Mouse (Mus musculus) thymus, postnatal 4 days (tissue): ENCODE data around the gene Macrod1.

Source experiments
- DNase-seq: peaks from one replicate; pipeline ENCODE4 v3.0.0; 2021

Gene Macrod1

GRCm38 (mm10) chr19:7172051-7172866 lies 115.6 kb downstream of the Macrod1 start:
- no peak for DNase-seq

GRCm38 (mm10) chr19:7176041-7176696 lies 119.6 kb downstream of the Macrod1 start:
- DNase-seq: no peak

GRCm38 (mm10) chr19:7177804-7178511 lies 121.3 kb downstream of the Macrod1 start:
- DNase-seq: no peak

- DNase-seq: peak; percentile 38
These were observed 122.3 kb downstream of the Macrod1 start for GRCm38 (mm10) chr19:7178841-7179452.

GRCm38 (mm10) chr19:7180756-7181405 lies 124.3 kb downstream of the Macrod1 start:
- no peak for DNase-seq

- DNase-seq: no peak
These were observed 124.9 kb downstream of the Macrod1 start for GRCm38 (mm10) chr19:7181496-7181895.

GRCm38 (mm10) chr19:7182273-7182949 lies 125.8 kb downstream of the Macrod1 start:
- DNase-seq: peak; percentile 51

GRCm38 (mm10) chr19:7183419-7183818 lies 126.8 kb downstream of the Macrod1 start:
- no peak for DNase-seq

GRCm38 (mm10) chr19:7185059-7185458 lies 128.4 kb downstream of the Macrod1 start:
- no peak for DNase-seq

- no peak for DNase-seq
These were observed 129.2 kb downstream of the Macrod1 start for GRCm38 (mm10) chr19:7185715-7186291.

- no peak for DNase-seq
These were observed 130.5 kb downstream of the Macrod1 start for GRCm38 (mm10) chr19:7187157-7187556.

GRCm38 (mm10) chr19:7189026-7189425 lies 132.4 kb downstream of the Macrod1 start:
- DNase-seq: no peak

- DNase-seq: no peak
These were observed 134.4 kb downstream of the Macrod1 start for GRCm38 (mm10) chr19:7190986-7191385.

GRCm38 (mm10) chr19:7191639-7192038 lies 135.0 kb downstream of the Macrod1 start:
- DNase-seq: no peak

GRCm38 (mm10) chr19:7192561-7192967 lies 136.0 kb downstream of the Macrod1 start:
- no peak for DNase-seq

- peak; percentile 73 for DNase-seq
These were observed 139.5 kb downstream of the Macrod1 start for GRCm38 (mm10) chr19:7195900-7196728.

- DNase-seq: no peak
These were observed 140.2 kb downstream of the Macrod1 start for GRCm38 (mm10) chr19:7196741-7197270.

GRCm38 (mm10) chr19:7197445-7197844 lies 140.8 kb downstream of the Macrod1 start:
- no peak for DNase-seq

- DNase-seq: no peak
These were observed 142.5 kb downstream of the Macrod1 start for GRCm38 (mm10) chr19:7199089-7199488.

- no peak for DNase-seq
These were observed 143.8 kb downstream of the Macrod1 start for GRCm38 (mm10) chr19:7200427-7200826.
